Comparison of ENCODE assay signal across 11 mouse cellular contexts in genomic region chr1:184498909-184499525, GRCm38 (mm10).
"Had no signal": no experiment of that assay in that cellular context is flagged by ENCODE, and none has a peak within 500 bp of the region (broad histone marks: within the 10 kb centered on the region; RNA-seq: fewer than 3 reads in every experiment).

No protein-coding gene starts in this region.

- H3K36me3 ChIP-seq: kidney, embryonic 15.5 days; limb, embryonic 15.5 days; liver, embryonic 13.5 days; midbrain, embryonic 10.5 days had no signal

- DNase-seq: kidney, adult 2 months; kidney, postnatal 25 days; liver, embryonic 13.5 days; liver, postnatal 0 days; midbrain, embryonic 14.5 days; thymus, postnatal 4 days had no signal

- H3K4me3 ChIP-seq: kidney, embryonic 15.5 days; limb, embryonic 15.5 days; liver, embryonic 13.5 days; midbrain, embryonic 10.5 days; myocyte had no signal

- ATAC-seq: liver, postnatal 0 days had no signal

- H3K27ac ChIP-seq: kidney, embryonic 15.5 days; limb, embryonic 15.5 days; liver, embryonic 13.5 days; midbrain, embryonic 10.5 days; stomach, postnatal 0 days had no signal

- H3K27me3 ChIP-seq: kidney, embryonic 15.5 days; limb, embryonic 15.5 days; liver, embryonic 13.5 days had no signal

- H3K4me2 ChIP-seq: kidney, embryonic 15.5 days; limb, embryonic 15.5 days; liver, embryonic 13.5 days had no signal

- H3K9me3 ChIP-seq: kidney, embryonic 15.5 days; limb, embryonic 15.5 days; liver, embryonic 13.5 days had no signal

- H3K4me1 ChIP-seq: limb, embryonic 15.5 days; liver, embryonic 13.5 days; midbrain, embryonic 10.5 days had no signal

- H3K9ac ChIP-seq: kidney, embryonic 15.5 days; limb, embryonic 15.5 days; liver, embryonic 13.5 days; liver, postnatal 0 days had no signal
